Mouse (Mus musculus) lung, embryonic 14.5 days (tissue): ENCODE data around the gene Chp1. TPM values are rescaled to one million over a fixed set of nuclear protein-coding genes. Genes with fewer than 3 reads are reported as not detected.

Experiments used
- ATAC-seq: fragments of 200-750 bp; cut with Nextera tagmentation; 2 replicates; pipeline ENCODE4 v1.8.0; 2017; ENCODE audit warnings: mild to moderate bottlenecking, moderate TSS enrichment, moderate library complexity; ENCODE audit not compliant: insufficient read depth
- DNase-seq: peaks from one replicate; pipeline ENCODE4 v3.0.0-alpha.2; 2015
- H3K27ac ChIP-seq: fragments of 300-500 bp; sonication (generic); 2 replicates; pipeline ENCODE4 v1.5.1; 2014; ENCODE audit warnings: low read depth, mild to moderate bottlenecking, moderate library complexity
- H3K27me3 ChIP-seq: fragments of 300-500 bp; sonication (generic); 2 replicates; pipeline ENCODE4 v1.6.1; 2014; ENCODE audit warnings: low read length, control low read depth; ENCODE audit not compliant: insufficient read depth
- H3K36me3 ChIP-seq: fragments of 300-500 bp; sonication (generic); 2 replicates; pipeline ENCODE4 v1.6.1; 2014; ENCODE audit warnings: control low read depth; ENCODE audit not compliant: insufficient read depth
- H3K4me1 ChIP-seq: fragments of 300-500 bp; sonication (generic); 2 replicates; pipeline ENCODE4 v1.6.1; 2014; ENCODE audit warnings: antibody characterized with exemption, control low read depth; ENCODE audit not compliant: insufficient read depth
- H3K4me2 ChIP-seq: fragments of 300-500 bp; sonication (generic); 2 replicates; pipeline ENCODE4 v1.6.1; 2014; ENCODE audit warnings: mild to moderate bottlenecking
- H3K4me3 ChIP-seq: fragments of 300-500 bp; sonication (generic); 2 replicates; pipeline ENCODE4 v1.5.1; 2014; ENCODE audit warnings: low read depth, low read length
- H3K9ac ChIP-seq: fragments of 300-500 bp; sonication (generic); 2 replicates; pipeline ENCODE4 v1.6.1; 2014
- H3K9me3 ChIP-seq: fragments of 300-500 bp; sonication (generic); 2 replicates; pipeline ENCODE4 v1.6.1; 2016; ENCODE audit warnings: low read depth, low read length, control low read depth
- CTCF ChIP-seq: IDR thresholded peaks from 2 replicates; pipeline ENCODE4 v1.5.1; 2016; ENCODE audit warnings: antibody characterized with exemption, low read depth
- WGBS: fragments of 180-500 bp; shearing (Covaris S2); extraction: QIAGEN DNeasy Blood & Tissue Kit; methylation state at CpG from one replicate; pipeline ENCODE4 v1.1.7; 2014; 5-methylcytosine and 5-hydroxymethylcytosine counted together
- polyA plus RNA-seq: library from polyadenylated mRNA; unstranded; fragments of >200 nt; fragmentation: Nextera tagmentation; extraction: Ambion mirVana; gene quantifications from 2 replicates; pipeline ENCODE4 v1.2.1, GENCODE M21; 2014

The Chp1 gene
- polyA plus RNA-seq, 1 experiment from 2014 or later, result 58.9 TPM

DNA sequence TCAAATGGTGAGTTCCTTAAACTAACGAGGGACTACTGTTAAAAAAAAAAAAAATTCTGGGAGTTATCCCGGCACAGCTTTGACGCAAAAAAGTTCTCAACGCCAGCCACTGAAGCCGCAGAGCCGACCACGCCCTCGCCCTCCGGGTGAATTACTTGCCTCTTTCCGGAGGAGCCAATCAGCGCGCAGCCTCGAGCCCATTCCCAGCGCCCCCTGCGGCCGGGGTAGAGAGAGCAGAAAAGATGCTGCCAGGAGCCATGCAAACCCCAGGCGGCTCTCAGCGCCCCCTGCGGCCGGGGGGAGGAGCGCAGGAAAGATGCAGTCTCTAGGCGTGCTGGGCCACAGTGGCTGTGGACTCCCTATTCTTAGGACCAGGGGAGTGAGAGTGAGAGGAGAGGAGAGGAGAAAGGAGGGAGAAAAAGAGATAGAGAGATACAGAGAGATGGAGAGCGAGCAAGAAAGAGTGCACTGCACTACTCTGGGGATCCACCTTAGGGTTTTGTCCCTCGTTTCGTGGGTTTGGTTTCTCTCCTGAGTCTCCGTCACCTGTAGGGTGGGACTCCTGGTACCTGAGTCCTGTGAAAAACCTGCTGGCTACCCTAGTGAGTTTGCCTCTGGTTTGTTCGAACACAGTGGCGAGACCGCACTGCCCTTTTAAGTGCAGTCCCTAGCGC lies 512 bp upstream of the Chp1 start:
- peak; percentile 94 for TF ChIP-seq CTCF
- H3K27me3 ChIP-seq, result no peaks in the 10 kb centered on the region
- H3K9me3 ChIP-seq, result no peaks in the 10 kb centered on the region
- peaks cover 7% of the 10 kb centered on the region; the same call in 1 of the 2 replicates for H3K4me1 ChIP-seq
- peak overlapping the region; percentile 70 for H3K4me3 ChIP-seq
- ATAC-seq, result peak; percentile 83
- peak; percentile 87 for DNase-seq
- H3K27ac ChIP-seq, result peak overlapping the region; percentile 80
- peak overlapping the region; percentile 76 for H3K4me2 ChIP-seq
- H3K9ac ChIP-seq, result peak overlapping the region; percentile 42
- H3K36me3 ChIP-seq, result no peaks in the 10 kb centered on the region
- under 1% methylated on average over 30 of the region's 30 CpGs for WGBS

DNA sequence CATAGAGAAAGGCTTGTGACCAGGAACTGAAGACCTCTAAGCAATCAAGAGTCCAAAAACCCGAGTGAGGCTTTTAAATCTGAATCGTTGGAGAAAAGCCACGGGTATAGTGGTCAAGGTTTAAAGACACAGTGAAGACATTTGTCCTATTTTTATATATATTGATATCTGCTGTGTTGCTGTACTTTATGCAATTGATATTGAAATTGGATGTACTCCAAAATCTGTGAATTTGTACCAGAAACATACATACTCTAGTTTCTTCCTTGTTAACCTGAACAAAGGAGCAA lies 819 bp downstream of the Chp1 start:
- peaks cover 7% of the 10 kb centered on the region; the same call in 1 of the 2 replicates for H3K4me1 ChIP-seq
- 11% methylated on average over 3 of the region's 3 CpGs for WGBS

DNA sequence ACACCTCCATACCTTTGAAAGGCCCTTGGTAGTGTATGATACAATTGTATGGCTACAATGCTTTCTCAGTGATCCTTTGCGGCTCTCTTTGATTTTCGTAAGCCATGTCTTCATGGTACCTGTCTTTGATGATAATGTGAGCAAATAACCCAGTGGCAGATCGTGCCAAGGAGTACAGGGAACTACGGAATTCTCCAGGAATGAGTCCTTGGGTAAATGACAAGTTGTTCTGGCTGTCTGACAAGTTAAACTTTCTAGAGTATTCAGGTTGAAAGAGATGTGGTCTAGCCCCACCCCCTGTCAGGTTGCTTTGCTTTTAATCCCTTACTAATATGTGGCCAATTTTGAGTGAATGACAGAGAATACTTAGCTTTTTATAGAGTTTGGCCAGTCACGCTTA lies 1.2 kb downstream of the Chp1 start:
- peak; percentile 68 for DNase-seq
- peak overlapping the region; percentile 70 for H3K4me3 ChIP-seq
- no peak for ATAC-seq
- 51% methylated on average over 5 of the region's 5 CpGs for WGBS
- no peaks in the 10 kb centered on the region for H3K27me3 ChIP-seq
- no peaks in the 10 kb centered on the region for H3K36me3 ChIP-seq
- peaks cover 7% of the 10 kb centered on the region; the same call in 1 of the 2 replicates for H3K4me1 ChIP-seq
- 0 out of 2 replicates have a peak overlapping the region, but pooled peaks have one; percentile 2 for H3K27ac ChIP-seq
- H3K9me3 ChIP-seq, result no peaks in the 10 kb centered on the region
- peak overlapping the region; percentile 75; the same call in 1 of the 2 replicates for H3K9ac ChIP-seq
- no peak for TF ChIP-seq CTCF
- H3K4me2 ChIP-seq, result peak overlapping the region; percentile 76

More for the DNA sequence above, 819 bp downstream of the Chp1 start:
- Histone ChIP-seq H3K9me3 (no peaks in the 10 kb centered on the region), H3K4me3 (peak overlapping the region; percentile 70), H3K27me3 (no peaks in the 10 kb centered on the region), H3K36me3 (no peaks in the 10 kb centered on the region), H3K4me2 (peak overlapping the region; percentile 76), H3K9ac (peak overlapping the region; percentile 75), H3K27ac (peak overlapping the region; percentile 59)
- no peak for ATAC-seq
- no peak for TF ChIP-seq CTCF
- no peak for DNase-seq

DNA sequence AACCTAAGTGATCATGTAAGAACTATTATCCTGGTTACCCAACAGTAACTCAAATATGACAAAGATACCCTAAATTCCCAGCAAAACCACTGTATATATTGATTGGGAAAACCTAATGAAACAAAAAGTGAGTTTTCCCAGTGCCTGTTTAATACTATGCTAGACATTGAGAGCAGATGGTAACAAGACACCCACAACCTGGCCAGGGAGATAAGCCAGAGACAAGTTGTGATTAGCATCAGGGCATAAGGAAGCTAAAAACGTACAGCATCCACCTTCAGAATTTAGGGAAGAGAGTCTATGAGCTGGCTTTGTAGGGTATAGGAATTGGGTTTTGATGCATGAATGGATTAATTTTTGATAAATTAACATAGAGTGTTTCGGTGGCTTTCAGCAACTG lies 2.2 kb downstream of the Chp1 start:
- Histone ChIP-seq H3K4me1 (peaks cover 7% of the 10 kb centered on the region; the same call in 1 of the 2 replicates), H3K9ac (no peak overlapping the region), H3K4me3 (no peak overlapping the region), H3K36me3 (no peaks in the 10 kb centered on the region), H3K4me2 (0 out of 2 replicates have a peak overlapping the region, but pooled peaks have one; percentile 76), H3K27me3 (no peaks in the 10 kb centered on the region), H3K27ac (no peak overlapping the region), H3K9me3 (no peaks in the 10 kb centered on the region)
- no peak for ATAC-seq
- no peak for TF ChIP-seq CTCF
- no peak for DNase-seq
- 69% methylated on average over 2 of the region's 2 CpGs for WGBS

DNA sequence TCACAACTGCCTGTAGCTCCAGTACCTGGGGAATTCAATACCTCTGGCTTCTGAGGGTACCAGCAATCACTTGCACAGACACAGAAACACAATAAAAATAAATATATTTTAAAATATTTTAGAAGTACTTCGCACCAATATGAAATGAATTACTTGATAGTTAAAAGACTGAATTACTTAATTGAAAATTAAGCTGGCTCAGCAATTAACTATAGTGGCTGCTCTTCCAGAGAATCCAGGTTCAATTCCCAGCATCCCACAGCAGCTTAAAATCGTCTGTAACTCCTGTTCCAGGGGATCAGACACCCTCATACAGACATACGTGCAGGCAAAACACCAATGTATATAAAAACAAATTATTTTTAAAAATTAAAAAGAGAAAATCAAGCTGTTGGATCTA lies 10.5 kb downstream of the Chp1 start:
- no peaks in the 10 kb centered on the region; the same call in 1 of the 2 replicates for H3K4me1 ChIP-seq
- WGBS, result 83% methylated on average over 3 of the region's 3 CpGs
- no peak overlapping the region for H3K27ac ChIP-seq
- no peak overlapping the region for H3K9ac ChIP-seq
- H3K36me3 ChIP-seq, result peaks cover 7% of the 10 kb centered on the region; the same call in 1 of the 2 replicates
- H3K4me3 ChIP-seq, result no peak overlapping the region
- H3K9me3 ChIP-seq, result no peaks in the 10 kb centered on the region
- ATAC-seq (no peak), DNase-seq (no peak)
- no peak overlapping the region for H3K4me2 ChIP-seq
- TF ChIP-seq CTCF, result no peak
- H3K27me3 ChIP-seq, result no peaks in the 10 kb centered on the region

DNA sequence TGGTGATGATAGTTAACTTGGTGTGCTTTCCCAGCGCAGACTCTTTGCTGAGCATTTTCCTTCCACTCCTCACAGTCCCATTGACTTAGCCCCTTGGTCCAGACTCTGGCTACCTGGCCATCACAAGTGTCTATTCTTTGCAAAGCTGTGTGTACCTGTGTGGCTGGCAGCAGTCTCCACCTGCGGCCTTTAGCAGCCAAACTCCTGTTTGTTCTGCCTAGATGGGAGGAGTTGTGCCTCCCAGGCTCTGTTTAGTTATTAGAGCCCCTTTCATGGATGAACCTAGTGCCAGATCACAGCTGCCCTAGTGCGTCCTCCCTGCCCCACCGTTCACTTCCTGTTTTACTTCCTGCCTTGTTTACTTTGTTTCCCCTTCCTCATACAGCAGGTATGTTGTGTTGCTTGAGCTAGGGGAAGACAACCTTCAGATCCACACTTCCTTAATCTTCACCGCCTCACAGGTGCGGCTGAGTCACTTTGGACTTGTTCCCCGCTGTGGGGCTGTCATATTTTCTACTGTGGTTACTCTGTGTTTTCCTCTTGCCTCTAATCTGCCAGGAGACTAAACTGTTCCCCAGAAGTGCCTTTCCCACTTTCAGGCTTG lies 11.3 kb downstream of the Chp1 start:
- H3K4me3 ChIP-seq, result no peak overlapping the region
- ATAC-seq (no peak), DNase-seq (no peak)
- no peaks in the 10 kb centered on the region; the same call in 1 of the 2 replicates for H3K4me1 ChIP-seq
- no peak for TF ChIP-seq CTCF
- H3K36me3 ChIP-seq, result peaks cover 10% of the 10 kb centered on the region; the same call in 1 of the 2 replicates
- peak overlapping the region; percentile 48; the same call in 1 of the 2 replicates for H3K27ac ChIP-seq
- H3K4me2 ChIP-seq, result no peak overlapping the region
- no peaks in the 10 kb centered on the region for H3K9me3 ChIP-seq
- WGBS, result 56% methylated on average over 7 of the region's 7 CpGs
- H3K27me3 ChIP-seq, result no peaks in the 10 kb centered on the region
- no peak overlapping the region for H3K9ac ChIP-seq

DNA sequence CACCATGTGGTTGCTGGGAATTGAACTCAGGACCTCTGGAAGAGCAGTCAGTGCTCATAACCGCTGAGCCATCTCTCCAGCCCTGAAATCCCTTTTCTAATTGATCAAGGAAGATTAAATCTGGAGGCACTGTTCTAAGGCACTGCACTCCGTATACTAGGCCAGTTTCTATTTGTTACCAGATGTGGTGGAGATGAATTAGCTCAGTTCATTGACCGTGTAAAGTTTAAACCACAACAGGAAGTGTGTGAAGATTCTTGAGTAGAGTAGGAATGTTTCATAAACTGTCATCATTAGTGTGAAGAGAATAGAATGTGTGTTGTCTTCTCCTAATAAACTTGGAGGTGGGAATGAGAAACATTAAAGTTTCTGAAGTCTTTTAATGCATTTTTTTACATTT lies 14.3 kb downstream of the Chp1 start:
- Histone ChIP-seq H3K4me2 (no peak overlapping the region), H3K27ac (no peak overlapping the region), H3K9ac (no peak overlapping the region), H3K4me1 (no peaks in the 10 kb centered on the region; the same call in 1 of the 2 replicates), H3K27me3 (no peaks in the 10 kb centered on the region), H3K4me3 (no peak overlapping the region), H3K36me3 (peaks cover 10% of the 10 kb centered on the region; the same call in 1 of the 2 replicates), H3K9me3 (no peaks in the 10 kb centered on the region)
- WGBS, result 83% methylated on average over 3 of the region's 3 CpGs
- no peak for TF ChIP-seq CTCF
- ATAC-seq (no peak), DNase-seq (no peak)
